Mouse (Mus musculus) kidney, postnatal 25 days (tissue): ENCODE measurements at regions not wholly inside any gene's neighbourhood (a gene's known extent, or its start where the extent isn't known, plus 50 kb on each side); places are given as distances from the start of the nearest gene placed in this dataset.

Experiments
- DNase-seq, 2 experiments: peaks; one replicate each; pipeline ENCODE4 v3.0.0; 2021; ENCODE audit warnings: mixed read lengths in 2 of 2

DNA sequence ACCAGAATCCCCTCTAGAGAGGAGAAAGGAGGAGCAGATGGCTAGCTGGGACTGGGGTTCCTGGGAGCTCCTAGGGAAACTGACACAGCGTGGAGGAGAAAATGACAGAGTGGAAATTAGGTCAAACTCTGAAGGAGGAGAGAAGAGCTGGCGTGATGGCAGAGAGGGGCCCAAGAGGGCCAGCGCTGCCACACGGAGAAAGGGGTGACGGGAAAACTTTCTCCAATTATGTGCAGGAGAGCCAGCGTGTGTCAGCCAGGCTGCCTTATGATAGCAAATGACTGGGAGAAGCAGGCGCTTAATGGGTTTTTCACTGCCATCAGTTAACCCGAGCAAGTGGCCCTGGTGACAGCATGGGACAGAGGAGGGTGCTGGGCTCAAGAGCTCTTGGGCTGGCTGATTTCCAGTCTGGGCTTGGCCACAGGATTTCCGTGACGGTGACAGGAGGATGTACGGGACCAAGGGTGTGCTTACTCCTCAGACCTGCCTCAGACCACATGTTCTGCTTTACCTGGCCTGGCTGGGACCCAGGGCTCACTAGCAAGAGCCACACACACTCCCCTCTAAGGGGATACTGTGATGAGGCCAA is 102.9 kb downstream of the Plxna1 start:
- DNase-seq = no peak

DNA sequence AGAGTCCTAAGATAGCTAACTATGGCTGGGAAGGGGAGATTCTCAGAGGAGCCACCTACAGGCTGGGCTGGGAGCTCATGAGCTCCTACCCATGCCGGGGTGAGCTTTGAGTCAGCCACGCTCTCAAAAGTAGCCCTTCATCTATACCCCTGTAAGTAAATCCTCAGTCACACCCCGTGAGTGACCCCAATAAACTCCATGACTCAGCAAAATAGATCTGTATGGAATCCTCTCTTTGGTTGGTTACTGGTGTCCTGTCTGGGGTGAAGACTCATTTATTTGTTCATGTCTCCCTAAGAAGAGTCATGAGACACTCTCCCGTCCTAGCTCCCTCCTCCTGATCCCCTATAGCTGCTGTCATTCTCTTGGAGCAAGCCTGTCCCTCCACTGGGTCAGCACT is 99.5 kb downstream of the Plxna1 start:
- DNase-seq = no peak

DNA sequence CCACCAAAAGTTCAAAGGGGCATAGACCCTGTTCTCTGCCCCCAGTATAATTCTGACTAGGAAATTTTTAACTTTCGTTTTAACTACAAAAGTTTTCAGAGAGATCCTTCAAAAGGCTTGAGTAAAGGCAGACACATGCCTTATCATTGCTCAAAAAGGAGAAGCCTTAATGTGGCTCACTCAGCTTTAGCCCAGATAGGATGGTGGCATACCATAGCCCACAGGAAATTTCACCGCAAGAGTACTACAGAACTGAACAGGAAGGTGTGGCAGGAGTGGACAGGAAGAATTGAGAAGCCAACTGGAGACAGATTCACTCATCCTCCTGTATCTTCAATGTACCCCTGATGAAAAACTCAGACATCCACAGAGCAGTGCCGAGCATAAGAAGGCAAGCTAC is 97.1 kb downstream of the Plxna1 start:
- no peak for DNase-seq
